Mouse (Mus musculus): Measurements from ENCODE around the gene Map1lc3b.

The Map1lc3b gene

DNA sequence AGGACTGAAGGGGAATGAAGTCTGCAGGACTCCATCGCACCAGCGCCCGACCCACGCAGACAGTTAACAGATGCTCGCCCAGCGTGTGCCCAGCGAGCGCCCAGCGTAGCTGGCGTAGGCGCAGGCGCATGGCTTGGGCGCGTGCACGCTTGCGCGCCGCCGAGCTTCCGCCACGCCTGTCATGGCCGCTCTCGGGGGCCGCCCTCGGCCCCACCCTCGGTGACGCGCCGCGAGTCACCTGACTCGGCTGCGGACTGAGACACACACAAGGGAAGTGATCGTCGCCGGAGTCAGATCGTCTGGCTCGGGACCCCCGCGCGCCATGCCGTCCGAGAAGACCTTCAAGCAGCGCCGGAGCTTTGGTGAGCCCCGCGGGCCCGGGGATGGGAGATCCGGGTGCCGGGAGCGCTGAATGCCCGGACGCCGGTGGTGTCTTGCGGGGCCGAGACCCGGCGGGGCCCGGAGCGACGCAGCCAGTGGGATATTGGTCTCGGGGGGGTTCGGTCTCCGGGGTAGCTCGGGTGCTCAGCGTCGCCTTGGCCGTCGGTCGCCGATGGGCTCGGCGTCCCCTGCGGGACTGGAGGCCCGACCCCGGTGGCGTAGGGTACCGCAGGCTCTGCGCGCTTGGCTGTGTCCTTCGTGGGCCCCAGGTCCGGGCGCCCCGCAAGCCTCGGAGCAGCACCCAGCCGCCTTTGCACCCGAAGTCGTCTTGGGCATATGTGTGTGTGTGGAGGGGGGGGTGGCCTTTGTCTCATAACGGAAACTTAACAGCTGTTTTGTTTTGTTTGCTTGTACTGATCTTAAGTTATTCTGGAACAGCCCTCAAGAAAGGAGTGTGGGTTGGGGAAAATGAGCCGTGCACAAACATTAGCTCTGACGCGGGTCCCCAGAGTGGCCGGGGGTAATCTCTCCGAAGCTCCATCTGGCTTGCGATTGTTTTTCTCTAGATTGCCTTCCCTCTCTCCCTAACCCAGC is at the start of gene Map1lc3b:
Gene Map1lc3b, plus strand, starts transcription at position 159 of the 975 bp plus-strand sequence.
- peak; percentile 99 for DNase-seq (ENCODE audit: low spot score)

DNA sequence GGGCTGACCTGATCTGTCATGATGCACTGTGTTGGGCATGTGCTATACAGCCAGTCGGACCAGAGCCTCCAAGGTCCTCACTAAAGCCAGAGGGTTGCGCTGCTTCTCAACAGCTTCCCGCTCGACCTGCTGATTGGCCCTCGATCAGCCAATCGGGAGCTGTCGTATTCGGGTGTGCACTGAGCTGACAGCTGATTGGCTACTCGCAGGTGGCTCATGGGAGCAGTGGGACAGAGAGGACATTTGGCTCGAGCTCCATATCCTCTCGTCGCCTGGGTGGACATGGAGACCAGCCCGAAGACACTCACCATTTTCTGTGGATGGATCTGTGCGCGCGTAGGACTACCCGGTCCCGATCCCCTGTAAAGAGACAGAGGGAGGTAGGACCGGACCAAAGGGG is 48.3 kb upstream of the Map1lc3b start:
- DNase-seq (ENCODE audit: low spot score) = no peak

DNA sequence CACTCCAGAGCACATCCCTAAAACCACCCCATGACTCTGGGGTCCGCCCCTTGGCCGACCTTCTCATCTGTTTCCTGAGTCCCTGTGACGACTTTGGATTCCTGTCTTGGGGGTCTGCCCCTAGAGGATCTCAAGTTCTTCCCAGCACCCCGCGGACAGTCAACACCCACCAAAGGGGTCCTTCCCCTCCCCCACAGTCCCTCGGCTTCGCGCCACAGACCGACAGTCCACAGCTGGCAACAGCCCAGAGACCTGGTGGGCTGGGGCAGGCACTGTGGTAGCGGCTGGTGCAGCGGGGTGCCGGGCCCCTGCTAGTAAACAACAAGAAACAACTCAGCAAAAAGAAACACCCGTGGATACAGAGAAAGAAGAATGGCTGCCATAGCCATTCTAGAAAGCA is 47.3 kb upstream of the Map1lc3b start:
- no peak for DNase-seq (ENCODE audit: low spot score)

DNA sequence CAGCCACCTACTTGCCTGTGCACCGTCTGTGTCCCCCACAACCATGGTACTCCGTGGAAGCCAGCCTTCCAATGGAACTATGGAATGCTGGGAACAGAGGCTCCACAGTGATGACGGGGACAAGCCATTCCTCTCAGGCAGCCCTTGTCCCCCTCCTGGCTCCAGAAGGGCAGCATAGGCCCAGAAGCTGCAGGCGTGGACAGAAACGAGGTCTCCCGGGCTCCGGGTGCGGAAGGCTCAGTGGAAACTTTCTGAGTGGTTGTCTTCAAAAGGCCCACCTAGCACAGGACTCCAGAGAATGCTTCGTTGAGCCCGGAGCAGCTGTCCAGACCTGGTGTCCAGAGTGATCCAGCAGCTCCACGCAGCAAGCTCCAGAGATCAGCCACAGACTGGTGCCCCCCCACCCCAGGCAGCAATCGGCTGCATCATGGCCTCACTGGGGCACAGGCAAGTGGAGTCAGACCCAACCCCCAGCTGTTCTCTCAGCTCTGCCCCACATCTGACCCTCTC is 45.8 kb upstream of the Map1lc3b start, which contains the start of gene 1700018B08Rik:
Gene 1700018B08Rik, minus strand, starts transcription at position 45 of the 510 bp plus-strand sequence.
- no peak for DNase-seq (ENCODE audit: low spot score)

DNA sequence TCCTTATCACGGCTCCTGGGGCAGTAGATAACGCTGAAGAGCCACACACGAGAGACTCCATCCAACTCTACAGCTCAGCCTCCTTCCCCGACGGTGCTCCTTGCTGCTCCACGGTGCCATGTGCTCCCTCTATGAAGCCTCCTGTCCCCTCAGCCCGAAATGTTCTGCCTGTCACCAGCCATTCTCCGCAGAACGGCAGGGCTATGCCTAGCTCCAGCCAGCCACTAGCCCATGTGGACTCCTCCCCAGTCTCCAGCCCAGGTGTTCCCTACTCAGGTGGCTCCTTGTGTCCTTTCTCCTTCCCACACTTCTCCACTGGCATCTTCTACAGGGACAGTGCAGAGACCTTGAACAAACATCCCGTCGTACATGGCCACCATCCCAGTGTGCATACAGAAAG is 45.2 kb upstream of the Map1lc3b start:
- DNase-seq (ENCODE audit: low spot score) = no peak

DNA sequence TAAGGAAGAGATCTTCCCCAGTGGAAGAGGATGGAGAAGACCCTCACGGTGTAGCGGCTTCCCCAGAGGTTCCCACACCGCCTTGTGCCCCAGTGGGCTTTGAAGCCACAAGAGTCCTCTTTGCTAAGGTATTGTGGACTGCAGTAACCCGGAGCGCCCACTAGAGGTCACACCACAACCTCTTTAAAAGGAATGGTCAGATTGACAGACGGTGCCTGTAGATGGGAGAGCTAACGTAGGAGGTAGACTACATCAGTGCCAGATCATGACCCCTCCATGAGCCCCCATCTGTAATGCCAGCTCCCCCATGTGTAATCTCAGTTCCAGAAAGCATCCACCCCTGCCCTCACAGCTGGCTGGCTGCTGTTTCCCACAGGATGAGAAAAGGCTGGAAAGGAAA is 43.0 kb upstream of the Map1lc3b start:
- DNase-seq (ENCODE audit: low spot score) = peak; percentile 91

DNA sequence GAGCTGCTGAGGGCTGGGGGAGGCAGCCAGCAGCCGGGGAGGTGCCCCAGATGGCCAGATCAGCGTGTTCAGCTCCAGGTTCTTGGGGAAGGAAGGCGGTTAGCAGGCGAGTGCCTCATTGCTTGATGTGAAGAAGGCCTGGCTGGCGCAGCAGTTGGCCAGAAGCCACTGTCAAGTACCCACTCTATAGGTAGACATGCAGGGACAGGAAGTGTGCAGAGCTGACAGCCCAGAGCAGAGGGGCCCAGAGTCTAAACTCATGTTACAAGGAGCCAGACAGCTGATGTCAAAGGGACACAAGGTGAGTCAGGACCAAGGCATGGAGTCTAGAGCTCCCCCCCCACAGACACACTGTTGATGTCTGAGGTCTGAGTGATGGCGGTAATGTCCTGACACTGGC is 40.1 kb upstream of the Map1lc3b start:
- no peak for DNase-seq (ENCODE audit: low spot score)

DNA sequence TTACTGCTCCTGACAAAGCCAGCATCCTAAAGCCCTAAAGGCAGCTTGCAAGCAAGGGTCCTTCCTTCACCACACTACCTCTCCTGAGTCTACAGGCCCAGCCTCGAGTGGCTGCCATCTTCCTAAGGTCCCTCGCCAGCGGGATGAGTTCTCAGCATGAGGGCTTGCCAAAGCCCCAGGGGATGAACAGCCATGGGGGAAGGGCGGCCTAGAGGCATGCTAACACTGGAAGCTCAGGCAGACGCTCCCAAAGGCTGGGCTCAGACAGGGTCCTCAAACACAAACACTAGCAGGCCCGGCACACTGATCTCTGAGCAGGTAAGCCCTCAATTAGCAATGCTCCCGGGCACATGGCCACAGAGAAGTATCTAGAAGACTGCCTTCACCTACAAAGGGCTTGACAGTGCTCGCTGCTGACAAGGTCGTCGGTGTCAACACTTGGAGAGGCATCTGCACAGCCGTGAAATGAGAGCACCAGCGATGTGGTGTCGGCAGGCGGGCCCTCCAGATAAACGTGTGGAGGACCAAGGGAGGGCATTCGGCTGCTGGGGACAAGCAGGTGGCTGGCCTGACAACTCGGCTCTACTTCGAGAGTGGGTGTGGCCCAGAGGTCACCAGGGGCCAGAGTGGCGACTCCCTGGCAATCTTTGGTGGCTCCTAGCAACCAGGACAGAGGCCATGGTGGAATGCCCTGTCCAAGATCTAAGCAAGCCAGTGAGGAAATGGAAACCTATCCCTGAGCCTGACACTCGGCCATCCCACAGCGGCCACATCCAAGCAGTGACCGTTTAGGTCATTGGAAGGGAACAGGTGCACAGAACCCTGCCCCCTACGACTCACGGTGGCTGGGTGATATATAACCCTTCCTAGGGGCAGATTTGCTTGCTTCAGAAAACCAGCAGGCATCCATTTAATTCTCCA is 38.8 kb upstream of the Map1lc3b start:
- no peak for DNase-seq (ENCODE audit: low spot score)

DNA sequence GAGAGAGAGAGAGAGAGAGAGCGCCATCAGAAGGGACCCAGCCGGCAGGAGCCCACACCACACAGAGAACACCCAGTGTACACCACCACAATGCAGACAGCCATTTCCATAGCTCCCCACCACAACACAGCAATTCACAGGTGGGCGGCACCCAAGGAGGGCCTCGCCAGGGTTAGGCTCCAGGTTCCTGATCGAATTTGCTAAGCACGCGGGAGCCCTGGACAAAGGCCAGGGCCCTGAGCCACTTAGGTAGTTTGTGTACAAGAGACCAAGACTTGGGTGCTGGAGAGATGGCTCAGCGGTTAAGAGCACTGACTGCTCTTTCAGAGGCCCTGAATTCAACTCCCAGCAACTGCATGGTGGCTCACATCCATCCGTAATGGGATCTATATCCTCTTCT is 37.7 kb upstream of the Map1lc3b start:
- no peak for DNase-seq (ENCODE audit: low spot score)

DNA sequence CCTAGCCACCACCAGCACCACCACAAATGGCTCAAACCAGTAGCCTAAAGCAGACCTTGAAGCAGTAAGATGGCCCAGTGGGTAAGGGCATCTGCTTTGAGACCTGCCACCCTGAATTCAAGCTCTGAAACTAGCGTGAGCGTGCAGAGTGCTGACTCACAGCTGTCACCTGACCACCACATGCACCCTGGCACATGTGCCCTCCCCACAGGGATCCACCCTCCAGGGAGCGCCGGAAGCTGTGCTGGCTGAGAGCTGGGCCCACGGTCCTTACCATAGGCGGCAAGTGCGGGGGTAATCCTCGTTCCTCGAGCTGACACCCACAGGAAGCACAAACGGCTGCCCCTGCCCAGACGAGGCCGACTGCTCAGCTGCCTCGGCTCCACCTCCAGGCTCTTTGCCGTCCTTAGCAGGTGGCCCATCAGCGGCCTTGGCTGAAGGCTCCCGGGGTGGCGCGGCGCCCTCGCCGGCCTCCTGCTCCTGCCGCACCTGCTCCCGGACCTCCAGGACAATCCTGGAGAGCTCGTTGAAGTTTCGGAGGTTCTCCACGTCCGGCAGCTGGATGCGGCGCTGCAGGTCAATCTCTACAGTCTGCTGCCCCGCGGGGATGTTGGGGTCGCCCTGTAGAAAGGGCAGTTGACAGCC is 36.2 kb upstream of the Map1lc3b start:
- no peak for DNase-seq (ENCODE audit: low spot score)

DNA sequence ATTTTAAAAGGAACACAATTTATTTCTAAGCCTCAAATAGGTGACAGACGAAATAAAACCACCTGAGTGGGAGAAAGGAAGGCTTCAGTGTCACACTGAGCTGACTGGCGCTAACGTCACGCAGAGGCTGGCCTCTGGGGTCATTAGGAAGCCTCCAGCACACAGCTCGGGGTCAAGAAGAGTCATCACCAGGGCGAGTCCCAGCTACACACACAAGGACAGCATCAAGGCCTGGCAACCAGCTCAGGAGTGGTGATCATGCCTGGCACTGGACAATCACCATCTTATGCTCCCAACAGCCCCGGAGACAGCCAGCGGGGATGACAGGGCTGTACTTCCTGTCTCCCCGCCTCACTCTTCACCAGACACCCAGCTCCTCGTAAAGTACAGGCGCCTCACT is 32.4 kb upstream of the Map1lc3b start:
- DNase-seq (ENCODE audit: low spot score) = no peak

DNA sequence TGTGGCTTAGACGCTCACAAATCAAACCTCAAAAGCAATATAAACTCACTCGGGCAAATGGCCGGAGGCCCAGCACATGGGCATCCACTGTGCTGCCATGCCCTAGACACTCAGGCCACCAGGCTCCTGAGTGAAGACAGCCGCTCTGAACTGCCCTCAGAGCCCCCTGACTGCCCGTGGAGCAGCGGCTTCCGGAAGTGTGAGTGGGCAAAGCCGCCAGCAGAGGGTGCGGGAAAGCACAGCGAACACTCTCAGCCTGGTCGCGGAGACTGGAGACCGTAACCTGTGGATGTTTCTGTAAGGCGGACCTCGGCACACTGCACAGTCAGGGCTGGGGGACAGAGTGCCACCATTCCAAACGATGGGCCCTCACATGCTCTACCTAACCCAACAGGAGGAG is 31.6 kb upstream of the Map1lc3b start:
- DNase-seq (ENCODE audit: low spot score) = no peak

DNA sequence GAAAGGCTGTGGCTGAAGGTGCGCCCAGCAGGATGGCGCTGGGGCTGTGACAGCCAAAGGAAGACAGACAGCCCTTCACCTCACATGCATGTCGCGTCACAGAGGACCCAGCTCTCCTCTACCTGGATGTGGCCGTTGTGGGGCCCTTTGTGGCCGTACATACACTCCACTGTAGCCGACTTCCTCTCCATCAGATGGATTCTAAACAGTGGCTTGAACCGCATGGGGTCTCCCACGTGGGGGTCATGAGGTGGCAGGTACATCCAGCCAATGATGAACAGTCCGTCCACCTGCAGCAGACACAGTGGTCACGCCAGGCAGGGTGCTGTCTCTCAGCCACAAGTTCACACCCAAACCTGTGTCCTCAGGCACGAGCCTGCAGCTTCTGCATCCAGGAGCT is 30.4 kb upstream of the Map1lc3b start:
- no peak for DNase-seq (ENCODE audit: low spot score)

DNA sequence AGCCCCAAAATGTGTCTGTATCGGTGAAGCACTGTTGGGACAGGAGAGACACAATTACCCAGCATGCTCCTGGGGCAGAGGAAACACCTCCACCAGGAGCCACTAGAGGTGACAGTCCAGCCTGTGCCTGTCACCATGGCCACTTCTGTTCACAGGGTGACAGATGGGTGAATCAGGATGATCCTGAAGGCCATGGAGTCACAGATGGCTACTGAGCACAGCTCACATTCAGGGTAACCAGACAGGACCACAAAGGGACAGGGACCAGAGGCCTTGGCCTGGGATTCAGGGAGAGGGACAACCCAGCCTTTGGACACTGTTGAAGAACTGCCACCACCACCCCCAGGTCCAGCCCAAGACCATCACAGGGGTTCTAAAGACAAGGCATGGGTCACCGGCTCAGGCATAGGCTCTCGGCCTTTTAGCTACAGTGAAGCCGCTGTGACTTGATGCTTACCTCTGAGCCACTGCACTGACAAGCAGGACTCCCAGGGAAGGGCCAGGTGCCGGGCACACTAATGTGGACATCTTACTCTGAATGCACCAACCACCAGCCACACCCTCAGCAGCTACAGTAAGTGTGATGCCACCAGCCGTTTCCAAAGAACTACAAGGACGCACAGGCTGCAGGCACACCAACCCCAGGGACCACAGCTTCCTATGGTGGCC is 29.6 kb upstream of the Map1lc3b start:
- DNase-seq (ENCODE audit: low spot score) = no peak

DNA sequence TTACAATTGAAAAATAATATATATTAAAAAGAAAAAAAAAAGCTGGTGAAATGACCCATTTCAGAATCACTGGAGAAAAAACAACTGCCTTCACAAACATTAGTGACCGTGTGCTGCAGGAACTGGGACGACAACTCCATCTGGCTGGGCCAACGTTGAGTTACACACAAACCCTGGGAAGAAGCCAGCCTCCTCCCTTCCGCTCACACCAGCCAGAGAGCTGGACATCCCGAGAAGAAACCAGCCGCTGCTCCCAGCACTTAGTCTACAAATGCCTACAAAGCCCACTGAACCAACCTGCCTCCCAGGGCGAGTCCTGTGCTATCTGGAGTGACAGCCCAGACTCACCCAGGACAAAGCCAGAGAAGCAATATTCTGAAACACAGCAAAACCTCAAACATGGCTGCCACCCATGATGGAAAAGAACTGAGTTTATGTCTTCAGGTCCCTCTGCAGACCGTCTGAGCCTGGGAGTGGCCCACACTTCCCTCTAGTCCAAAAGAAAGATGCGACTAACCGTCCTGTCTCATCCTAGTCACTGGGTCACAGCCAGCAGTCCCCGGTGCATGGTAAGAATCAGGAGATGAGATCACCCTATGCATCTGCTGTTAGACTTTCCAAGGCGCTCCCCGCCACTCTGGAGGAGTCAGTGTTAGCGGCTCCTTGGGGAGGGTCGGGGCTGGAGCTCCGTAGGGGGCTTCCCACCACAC is 28.4 kb upstream of the Map1lc3b start:
- DNase-seq (ENCODE audit: low spot score) = peak; percentile 34

DNA sequence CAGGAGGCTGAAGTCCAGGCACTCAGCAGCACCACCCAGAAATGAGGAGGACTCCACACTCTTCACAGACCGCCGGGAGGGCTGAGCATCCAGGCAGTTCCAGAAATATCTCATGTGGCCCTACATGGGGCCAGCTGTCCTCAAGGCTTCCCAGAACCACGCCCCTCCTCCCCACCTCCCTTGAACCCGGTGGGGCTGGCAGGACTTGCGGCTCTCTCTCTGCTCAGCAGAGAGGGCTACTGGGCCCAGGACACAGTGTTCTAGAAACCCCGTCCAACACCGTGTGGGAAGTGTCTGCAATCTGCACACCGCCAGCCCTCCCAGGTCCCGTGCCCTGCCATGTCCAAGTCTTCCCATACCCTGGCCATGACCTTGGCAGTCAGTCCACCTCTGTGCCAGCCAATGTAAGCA is 27.2 kb upstream of the Map1lc3b start:
- no peak for DNase-seq (ENCODE audit: low spot score)

DNA sequence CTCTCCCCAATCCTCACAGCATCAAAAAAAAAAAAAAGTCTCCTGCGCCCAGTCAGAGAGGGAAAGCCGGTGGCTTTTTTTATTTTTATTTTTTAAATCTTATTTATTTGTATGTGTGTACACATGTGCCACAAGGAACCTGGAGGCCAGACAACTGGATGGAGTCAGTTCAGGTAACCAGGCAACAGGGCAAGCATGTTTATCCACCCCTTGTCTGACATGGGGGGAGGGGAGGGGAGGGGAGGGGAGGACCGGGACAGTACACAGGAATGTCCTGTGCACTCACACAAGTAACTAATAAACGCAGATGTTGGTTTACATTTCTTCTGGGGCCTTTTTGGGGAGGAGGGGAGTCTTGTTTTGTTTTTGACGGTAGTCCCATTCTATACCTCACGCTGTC is 26.5 kb upstream of the Map1lc3b start:
- DNase-seq (ENCODE audit: low spot score) = no peak

DNA sequence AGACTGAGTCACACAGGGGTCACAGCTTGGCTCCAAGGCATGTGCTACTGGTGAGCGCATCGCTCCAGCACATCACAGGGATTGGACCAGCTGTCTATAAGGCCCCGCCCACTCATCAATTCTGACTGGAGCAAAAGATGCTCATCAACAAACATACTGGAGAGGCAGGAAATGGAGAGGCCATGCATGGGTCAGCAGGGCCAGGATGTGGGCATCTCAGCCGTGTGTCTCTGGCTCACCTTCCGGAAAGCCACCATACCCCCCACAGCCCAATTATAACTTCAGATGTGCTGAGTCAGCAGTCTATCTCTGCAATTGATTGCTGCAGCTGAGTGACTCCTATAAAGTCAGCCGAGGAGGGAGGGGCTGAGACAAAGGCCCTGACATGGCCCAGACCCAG is 21.8 kb upstream of the Map1lc3b start:
- no peak for DNase-seq (ENCODE audit: low spot score)

DNA sequence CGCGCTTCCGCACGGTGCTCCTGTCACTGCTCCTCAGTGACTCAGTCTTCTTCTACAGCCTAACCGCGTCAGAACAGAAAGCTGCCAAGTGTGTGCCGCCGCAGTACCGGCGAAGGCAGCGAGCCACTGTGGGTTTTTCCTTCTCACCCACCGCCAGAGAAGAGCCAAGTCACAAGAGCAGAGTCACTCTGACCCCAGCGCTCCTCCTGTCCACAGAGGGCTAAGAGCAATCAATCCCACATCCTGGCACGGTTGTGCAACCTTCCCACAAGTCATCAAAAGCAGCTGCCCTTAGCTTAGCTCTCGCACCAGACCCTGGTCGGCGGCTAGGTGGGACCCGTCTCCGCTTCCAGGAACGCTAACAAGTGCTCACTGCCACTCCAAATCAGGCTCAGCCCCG is 19.8 kb upstream of the Map1lc3b start:
- no peak for DNase-seq (ENCODE audit: low spot score)

DNA sequence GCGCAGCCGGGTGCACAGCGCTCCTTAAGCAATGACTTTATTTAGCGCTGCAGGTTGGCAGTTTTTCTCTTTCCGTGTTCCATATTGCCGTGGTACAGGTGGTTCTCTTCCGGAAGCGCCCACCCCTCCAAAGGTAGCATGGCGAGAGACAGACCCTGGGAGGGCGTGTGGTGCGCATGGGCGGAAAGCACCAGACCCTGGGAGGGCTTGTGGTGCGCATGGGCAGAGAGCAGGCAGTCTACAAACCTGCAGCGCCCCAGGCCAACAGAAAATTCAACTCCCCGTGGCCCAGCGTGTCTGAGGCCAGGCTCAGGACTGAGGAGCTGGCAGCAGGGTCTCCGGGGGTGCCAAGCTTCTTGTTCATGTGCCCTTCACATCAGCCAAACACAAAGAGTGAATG is 19.4 kb upstream of the Map1lc3b start:
- DNase-seq (ENCODE audit: low spot score) = no peak

DNA sequence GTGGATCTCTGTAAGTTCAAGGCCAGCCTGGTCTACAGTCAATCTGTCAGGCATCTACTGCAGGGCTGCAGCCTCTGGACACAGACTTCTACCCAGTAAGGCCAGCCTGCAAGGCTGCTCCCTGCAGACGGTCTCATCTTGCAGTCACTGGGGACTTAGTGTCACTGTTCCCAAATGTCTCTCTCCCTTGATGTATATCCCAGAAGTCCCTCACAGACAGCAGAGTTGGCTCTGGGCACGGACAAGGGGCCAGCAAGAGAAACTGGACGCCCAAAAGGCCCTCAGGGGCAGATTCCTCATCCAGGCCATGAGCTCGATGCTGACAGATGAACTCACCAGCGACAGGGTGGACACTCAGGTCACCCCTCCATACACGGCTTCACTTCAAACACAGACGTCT is 18.0 kb upstream of the Map1lc3b start:
- DNase-seq (ENCODE audit: low spot score) = no peak

Data from MN1 (cell line).